Mouse (Mus musculus) embryonic fibroblast, embryonic 13.5 days (primary cell): ENCODE measurements around the gene Rdh16f2.
"Not testable (repeated sequence)": the region's sequence is repeated elsewhere in the genome, so short reads cannot be mapped to it uniquely, and the experiment has no call there.

Source experiments
- CTCF ChIP-seq: IDR thresholded peaks from 2 replicates; pipeline ENCODE4 v1.5.1; 2011; ENCODE audit warnings: mild to moderate bottlenecking, control low read depth, low read length, moderate library complexity, borderline replicate concordance; ENCODE audit not compliant: insufficient read depth
- POLR2A ChIP-seq: IDR thresholded peaks from 2 replicates; pipeline ENCODE4 v1.6.1; 2011; ENCODE audit warnings: low read depth, mild to moderate bottlenecking, control low read depth, low read length, moderate library complexity

DNA sequence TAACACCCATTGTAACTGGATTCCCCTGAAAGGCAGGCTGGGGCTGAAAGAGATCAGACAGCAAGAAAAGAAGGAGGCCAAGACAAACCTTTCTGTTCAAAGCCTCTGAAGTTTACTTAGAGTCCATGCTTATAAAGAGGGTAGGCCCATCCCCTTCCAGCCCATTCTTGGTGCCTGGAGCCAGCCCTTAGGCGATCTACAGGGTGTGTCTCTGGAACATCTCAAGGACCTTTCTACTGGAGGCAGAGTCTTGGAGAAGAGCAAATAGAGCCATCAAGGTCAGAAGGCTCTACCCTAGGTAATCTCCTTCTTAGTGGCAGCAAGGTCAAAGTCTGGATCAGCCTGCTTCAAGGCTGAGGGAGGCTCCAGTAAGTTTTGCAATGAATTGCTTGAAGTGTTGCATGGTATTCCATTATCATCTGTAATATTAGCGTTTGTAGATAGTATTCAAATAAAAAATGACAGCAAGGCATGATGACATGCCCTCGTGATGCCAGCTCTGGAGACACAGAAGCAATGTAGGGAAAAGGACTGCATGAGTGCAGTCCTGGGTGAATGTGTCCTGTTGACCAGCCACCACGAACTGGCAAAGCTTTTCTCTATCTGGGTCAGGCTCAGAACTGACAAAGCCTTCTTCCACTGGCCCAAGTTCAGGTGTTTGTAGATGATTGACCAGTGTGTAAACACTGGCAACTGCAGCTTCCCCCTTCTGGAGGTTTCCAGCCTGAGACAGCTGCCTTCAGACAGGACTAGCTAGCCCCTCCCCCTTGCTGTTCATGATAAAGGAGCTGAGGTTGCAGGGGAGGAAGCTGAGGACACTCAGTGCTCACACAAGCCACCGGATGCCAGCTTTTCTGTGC lies 27.1 kb downstream of the Rdh16f2 start:
- TF ChIP-seq POLR2A, CTCF: not testable (repeated sequence)
